Mouse (Mus musculus): Measurements from ENCODE around the gene Slc22a2. TPM values are rescaled to one million over a fixed set of nuclear protein-coding genes. Genes with fewer than 3 reads are reported as not detected.
"Not testable (repeated sequence)": the region's sequence is repeated elsewhere in the genome, so short reads cannot be mapped to it uniquely, and the experiment has no call there.

The Slc22a2 gene
- polyA plus RNA-seq (2016; fragmentation: Nextera tagmentation; extraction: Ambion mirVana) = not detected in 2 replicates

- no peaks in the 10 kb centered on the region for H3K27me3 ChIP-seq (ENCODE audit: insufficient read depth, poor library complexity, severe bottlenecking)
- DNase-seq (ENCODE audit: low spot score) = peak; percentile 7
- no peak within 1 kb of the TSS for H3K27ac ChIP-seq
- H3K4me3 ChIP-seq = no peak within 1 kb of the TSS
- 0 out of 2 replicates have a peak, but pooled peaks cover 4% of the 10 kb centered on the region for H3K4me1 ChIP-seq (replicated peaks)
- H3K9me3 ChIP-seq = no peaks in the 10 kb centered on the region
- H3K36me3 ChIP-seq = no peaks in the 10 kb centered on the region
- WGBS = 73% methylated on average over 10 of the region's 10 CpGs
Measured at GRCm38 (mm10) chr17:12583991-12584390, at the start of gene Slc22a2. Gene Slc22a2 (plus strand): TSS chr17:12584132.

GRCm38 (mm10) chr17:12534353-12535145 is 49.4 kb upstream of the Slc22a2 start:
- 63% methylated on average over 13 of the region's 13 CpGs for WGBS
- Histone ChIP-seq H3K9me3 (no peaks in the 10 kb centered on the region), H3K4me1 (replicated peaks) (peaks cover 5% of the 10 kb centered on the region; the same call in 1 of the 2 replicates), H3K27me3 (ENCODE audit: insufficient read depth, poor library complexity, severe bottlenecking) (0 out of 2 replicates have a peak, but pooled peaks cover 4% of the 10 kb centered on the region), H3K4me3 (no peak overlapping the region), H3K27ac (no peak overlapping the region), H3K36me3 (no peaks in the 10 kb centered on the region)
- peak; percentile 65 for DNase-seq (ENCODE audit: low spot score)

- H3K4me1 ChIP-seq (replicated peaks) = no peaks in the 10 kb centered on the region
- 84% methylated on average over 4 of the region's 4 CpGs for WGBS
- no peaks in the 10 kb centered on the region for H3K27me3 ChIP-seq (ENCODE audit: insufficient read depth, poor library complexity, severe bottlenecking)
- no peaks in the 10 kb centered on the region for H3K36me3 ChIP-seq
- no peak for DNase-seq (ENCODE audit: low spot score)
- no peak overlapping the region for H3K27ac ChIP-seq
- H3K9me3 ChIP-seq = peaks cover 22% of the 10 kb centered on the region
- no peak overlapping the region for H3K4me3 ChIP-seq
Measured at GRCm38 (mm10) chr17:12562215-12562614, 21.7 kb upstream of the Slc22a2 start.

- DNase-seq (ENCODE audit: low spot score); H3K27ac ChIP-seq; H3K9me3 ChIP-seq; H3K27me3 ChIP-seq (ENCODE audit: insufficient read depth, poor library complexity, severe bottlenecking); H3K4me1 ChIP-seq (replicated peaks); H3K4me3 ChIP-seq; H3K36me3 ChIP-seq: not testable (repeated sequence)
- 91% methylated on average over 6 of the region's 6 CpGs for WGBS
Measured at GRCm38 (mm10) chr17:12564481-12565000, 19.4 kb upstream of the Slc22a2 start.

GRCm38 (mm10) chr17:12565443-12565842 is 18.5 kb upstream of the Slc22a2 start:
- no peak overlapping the region for H3K27ac ChIP-seq
- no peaks in the 10 kb centered on the region for H3K4me1 ChIP-seq (replicated peaks)
- H3K4me3 ChIP-seq = no peak overlapping the region
- peaks cover 3% of the 10 kb centered on the region; the same call in 1 of the 2 replicates for H3K9me3 ChIP-seq
- H3K27me3 ChIP-seq (ENCODE audit: insufficient read depth, poor library complexity, severe bottlenecking) = no peaks in the 10 kb centered on the region
- H3K36me3 ChIP-seq = no peaks in the 10 kb centered on the region
- WGBS = 96% methylated on average over 6 of the region's 6 CpGs
- no peak for DNase-seq (ENCODE audit: low spot score)

GRCm38 (mm10) chr17:12571316-12571715 is 12.6 kb upstream of the Slc22a2 start:
- no peak overlapping the region for H3K27ac ChIP-seq
- H3K27me3 ChIP-seq (ENCODE audit: insufficient read depth, poor library complexity, severe bottlenecking) = no peaks in the 10 kb centered on the region
- no peaks in the 10 kb centered on the region for H3K36me3 ChIP-seq
- H3K9me3 ChIP-seq = no peaks in the 10 kb centered on the region
- WGBS = 84% methylated on average over 6 of the region's 6 CpGs
- no peak for DNase-seq (ENCODE audit: low spot score)
- H3K4me1 ChIP-seq (replicated peaks) = no peaks in the 10 kb centered on the region
- H3K4me3 ChIP-seq = no peak overlapping the region

- no peaks in the 10 kb centered on the region for H3K9me3 ChIP-seq
- WGBS = 73% methylated on average over 9 of the region's 9 CpGs
- no peaks in the 10 kb centered on the region for H3K4me1 ChIP-seq (replicated peaks)
- no peak for DNase-seq (ENCODE audit: low spot score)
- no peaks in the 10 kb centered on the region for H3K27me3 ChIP-seq (ENCODE audit: insufficient read depth, poor library complexity, severe bottlenecking)
- H3K27ac ChIP-seq = no peak overlapping the region
- H3K4me3 ChIP-seq = no peak overlapping the region
- H3K36me3 ChIP-seq = no peaks in the 10 kb centered on the region
Measured at GRCm38 (mm10) chr17:12571924-12572463, 11.9 kb upstream of the Slc22a2 start.

GRCm38 (mm10) chr17:12575391-12575790 is 8.5 kb upstream of the Slc22a2 start:
- H3K9me3 ChIP-seq = no peaks in the 10 kb centered on the region
- WGBS = 86% methylated on average over 6 of the region's 6 CpGs
- H3K36me3 ChIP-seq = no peaks in the 10 kb centered on the region
- DNase-seq (ENCODE audit: low spot score) = no peak
- H3K27ac ChIP-seq = no peak overlapping the region
- no peaks in the 10 kb centered on the region for H3K4me1 ChIP-seq (replicated peaks)
- H3K27me3 ChIP-seq (ENCODE audit: insufficient read depth, poor library complexity, severe bottlenecking) = no peaks in the 10 kb centered on the region
- H3K4me3 ChIP-seq = no peak overlapping the region

GRCm38 (mm10) chr17:12577096-12577495 is 6.8 kb upstream of the Slc22a2 start:
- H3K4me1 ChIP-seq (replicated peaks) = no peaks in the 10 kb centered on the region
- no peak for DNase-seq (ENCODE audit: low spot score)
- H3K36me3 ChIP-seq = no peaks in the 10 kb centered on the region
- H3K4me3 ChIP-seq = no peak overlapping the region
- no peaks in the 10 kb centered on the region for H3K9me3 ChIP-seq
- no peaks in the 10 kb centered on the region for H3K27me3 ChIP-seq (ENCODE audit: insufficient read depth, poor library complexity, severe bottlenecking)
- no peak overlapping the region for H3K27ac ChIP-seq
- 95% methylated on average over 7 of the region's 7 CpGs for WGBS

GRCm38 (mm10) chr17:12585366-12585765 is 1.4 kb downstream of the Slc22a2 start:
- Histone ChIP-seq H3K4me3 (no peak overlapping the region), H3K4me1 (replicated peaks) (0 out of 2 replicates have a peak, but pooled peaks cover 4% of the 10 kb centered on the region), H3K27ac (no peak overlapping the region), H3K36me3 (no peaks in the 10 kb centered on the region), H3K27me3 (ENCODE audit: insufficient read depth, poor library complexity, severe bottlenecking) (no peaks in the 10 kb centered on the region), H3K9me3 (no peaks in the 10 kb centered on the region)
- no peak for DNase-seq (ENCODE audit: low spot score)
- WGBS = 92% methylated on average over 2 of the region's 2 CpGs

- H3K27me3 ChIP-seq (ENCODE audit: insufficient read depth, poor library complexity, severe bottlenecking) = no peaks in the 10 kb centered on the region
- 82% methylated on average over 11 of the region's 11 CpGs for WGBS
- H3K27ac ChIP-seq = no peak overlapping the region
- H3K9me3 ChIP-seq = no peaks in the 10 kb centered on the region
- no peak for DNase-seq (ENCODE audit: low spot score)
- H3K4me1 ChIP-seq (replicated peaks) = 0 out of 2 replicates have a peak, but pooled peaks cover 4% of the 10 kb centered on the region
- H3K4me3 ChIP-seq = no peak overlapping the region
- no peaks in the 10 kb centered on the region for H3K36me3 ChIP-seq
Measured at GRCm38 (mm10) chr17:12586966-12587365, 3.0 kb downstream of the Slc22a2 start.

GRCm38 (mm10) chr17:12588801-12589247 is 4.9 kb downstream of the Slc22a2 start:
- Histone ChIP-seq H3K27ac (no peak overlapping the region), H3K4me1 (replicated peaks) (0 out of 2 replicates have a peak, but pooled peaks cover 4% of the 10 kb centered on the region), H3K9me3 (0 out of 2 replicates have a peak, but pooled peaks cover 5% of the 10 kb centered on the region), H3K27me3 (ENCODE audit: insufficient read depth, poor library complexity, severe bottlenecking) (no peaks in the 10 kb centered on the region), H3K4me3 (no peak overlapping the region), H3K36me3 (no peaks in the 10 kb centered on the region)
- WGBS = 66% methylated on average over 9 of the region's 9 CpGs
- DNase-seq (ENCODE audit: low spot score) = no peak

Measured in hindbrain, embryonic 10.5 days (tissue).